Mouse (Mus musculus) urinary bladder, postnatal 14 days (tissue): ENCODE measurements at regions not wholly inside any gene's neighbourhood (a gene's known extent, or its start where the extent isn't known, plus 50 kb on each side); places are given as distances from the start of the nearest gene placed in this dataset.
"Not testable (repeated sequence)": the region's sequence is repeated elsewhere in the genome, so short reads cannot be mapped to it uniquely, and the experiment has no call there.

ENCODE experiments used
- DNase-seq: peaks from one replicate; pipeline ENCODE4 v3.0.0; 2021; ENCODE audit warnings: low spot score

DNA sequence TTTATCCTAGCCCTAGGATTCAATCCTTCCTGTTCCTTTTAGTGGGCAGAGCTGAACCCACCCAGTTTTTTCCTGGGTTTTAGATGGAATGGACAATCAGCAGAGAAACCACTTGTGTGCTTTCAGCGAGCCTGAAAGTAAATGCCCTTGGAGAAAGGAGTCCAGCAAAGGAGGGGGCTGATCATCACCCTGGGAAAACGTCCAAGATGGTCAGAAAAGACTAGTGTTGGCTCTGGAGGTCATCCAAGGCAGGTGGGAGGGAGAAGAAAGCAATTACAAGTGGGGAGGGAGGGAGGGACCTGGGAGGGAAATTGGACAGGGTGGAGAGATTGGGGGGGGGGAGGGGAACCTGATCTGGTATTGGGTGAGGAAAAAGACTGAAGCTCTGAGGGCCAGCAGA lies 55.6 kb upstream of the Zfp366 start:
- no peak for DNase-seq

DNA sequence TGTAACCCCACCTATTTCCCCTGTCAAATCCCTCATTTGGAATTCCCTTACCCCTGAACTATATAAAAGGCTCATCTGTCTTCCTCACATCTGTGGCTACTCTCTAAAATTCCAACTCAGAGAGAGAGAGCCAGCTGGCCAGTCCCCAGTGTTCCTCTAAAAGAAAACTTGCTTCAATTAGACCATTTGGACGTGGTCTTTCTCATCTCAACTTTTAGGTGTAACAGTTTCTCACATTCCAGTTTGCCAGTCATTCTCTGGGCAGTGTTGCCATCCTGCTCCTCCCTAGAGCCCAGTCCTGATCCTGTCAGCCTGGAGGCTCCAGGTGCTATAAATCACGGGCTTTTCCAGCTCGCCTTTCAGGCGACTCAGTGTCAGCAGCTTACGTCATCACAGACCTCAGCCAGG lies 56.3 kb upstream of the Zfp366 start:
- DNase-seq = peak; percentile 46

DNA sequence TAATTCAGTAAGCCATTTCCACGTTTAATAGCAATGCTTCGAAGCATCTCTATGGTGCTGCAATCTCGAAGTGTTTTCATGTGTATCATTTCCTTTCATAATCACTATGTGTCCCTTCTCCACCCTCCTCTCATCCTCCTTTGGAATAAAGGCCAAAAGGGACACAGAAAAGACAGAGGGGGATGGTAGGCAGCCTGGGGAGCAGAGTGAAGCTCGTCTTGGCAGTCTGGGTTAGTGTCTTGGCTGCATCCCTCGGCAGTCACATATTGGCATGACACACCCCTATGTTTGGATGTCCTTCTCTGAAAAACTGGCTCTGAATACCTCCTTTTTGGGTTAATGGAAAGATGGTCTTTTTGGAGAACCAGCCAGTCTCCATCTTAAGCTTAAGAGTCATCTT lies 56.9 kb upstream of the Zfp366 start:
- no peak for DNase-seq

DNA sequence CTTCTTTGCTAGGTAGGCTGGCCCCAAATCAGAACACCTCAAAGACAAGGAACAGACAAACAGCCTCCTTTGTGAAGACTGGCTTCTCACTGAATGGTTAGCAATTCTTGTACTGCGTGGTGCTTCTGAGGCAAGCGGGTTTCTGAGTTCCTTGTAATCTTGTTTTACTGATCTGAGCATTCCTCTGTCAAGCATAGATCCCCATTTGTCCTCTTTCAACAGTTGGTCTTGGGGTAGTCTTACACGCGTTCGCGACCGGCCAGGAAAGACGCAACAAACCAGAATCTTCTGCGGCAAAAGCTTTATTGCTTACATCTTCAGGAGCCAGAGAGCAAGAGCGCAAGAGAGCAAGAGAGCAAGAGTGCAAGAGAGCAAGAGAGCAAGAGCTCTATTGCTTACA lies 57.7 kb upstream of the Zfp366 start:
- not testable (repeated sequence) for DNase-seq

DNA sequence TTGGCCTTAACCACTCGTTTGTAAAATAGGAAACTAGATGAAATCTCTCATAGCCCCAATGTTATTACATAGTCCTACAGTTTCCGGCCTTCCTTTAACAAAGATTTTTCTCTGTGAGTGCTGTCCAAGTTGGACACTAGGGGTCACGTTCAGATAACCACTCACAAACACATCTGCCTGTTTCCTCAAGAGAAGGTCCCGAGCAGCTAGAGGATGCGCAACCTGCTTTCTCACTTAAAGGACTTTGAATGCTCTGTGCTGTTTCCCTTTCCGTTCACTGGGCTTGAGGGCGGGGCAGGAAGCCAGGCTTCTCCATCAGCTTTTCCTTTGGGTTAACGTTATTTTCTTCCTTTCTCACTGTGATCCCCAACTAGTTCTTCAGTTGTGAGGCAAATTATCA lies 58.1 kb upstream of the Zfp366 start:
- DNase-seq = no peak

DNA sequence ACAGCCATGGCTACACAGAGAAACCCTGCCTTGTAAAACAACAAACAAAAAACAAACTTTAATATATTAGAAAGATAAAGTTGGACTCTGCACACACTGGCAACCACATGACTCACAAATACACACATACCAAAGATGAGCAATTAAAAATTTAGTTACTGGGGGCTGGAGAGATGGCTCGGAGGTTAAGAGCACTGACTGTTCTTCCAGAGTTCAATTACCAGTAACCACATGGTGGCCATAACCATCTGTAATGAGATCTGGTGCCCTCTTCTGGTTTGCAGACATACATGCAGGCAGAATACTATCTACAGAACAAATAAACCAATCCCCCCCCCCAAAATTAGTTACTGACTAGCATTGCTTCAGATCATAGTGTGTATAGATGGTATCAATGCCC lies 58.7 kb upstream of the Zfp366 start:
- DNase-seq = no peak

DNA sequence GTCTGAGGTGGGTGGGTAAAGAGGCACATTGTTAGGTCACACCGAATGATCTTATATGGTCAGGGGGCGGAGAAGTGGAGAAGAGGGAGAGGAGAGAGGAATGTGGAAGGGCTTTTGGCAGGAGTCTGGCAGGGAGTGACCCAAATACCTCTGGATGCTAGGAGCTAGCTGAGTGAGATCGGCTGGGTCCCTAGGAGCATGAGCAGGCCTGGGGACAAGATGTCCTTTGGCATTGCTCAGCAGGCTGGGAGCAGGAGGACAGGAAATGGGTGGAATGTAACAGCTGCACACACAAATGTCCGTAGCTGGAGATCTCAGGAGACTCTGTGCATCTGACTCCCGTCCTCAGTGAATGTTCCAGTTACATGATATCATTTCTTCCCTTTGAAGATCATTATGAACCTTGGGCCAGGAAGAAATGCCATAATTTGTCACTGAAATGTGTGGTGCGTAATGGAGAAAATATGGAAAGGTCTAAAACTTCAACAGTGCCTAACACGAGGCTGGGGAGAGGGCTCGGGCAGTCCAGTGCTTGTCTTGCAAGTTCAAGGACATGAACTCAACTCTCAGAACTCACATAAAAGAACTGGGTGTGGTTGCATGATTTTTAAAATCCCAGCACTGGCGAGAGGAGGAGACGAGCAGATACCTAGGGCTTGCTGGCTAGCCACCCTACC lies 59.6 kb upstream of the Zfp366 start:
- DNase-seq = peak; percentile 72

DNA sequence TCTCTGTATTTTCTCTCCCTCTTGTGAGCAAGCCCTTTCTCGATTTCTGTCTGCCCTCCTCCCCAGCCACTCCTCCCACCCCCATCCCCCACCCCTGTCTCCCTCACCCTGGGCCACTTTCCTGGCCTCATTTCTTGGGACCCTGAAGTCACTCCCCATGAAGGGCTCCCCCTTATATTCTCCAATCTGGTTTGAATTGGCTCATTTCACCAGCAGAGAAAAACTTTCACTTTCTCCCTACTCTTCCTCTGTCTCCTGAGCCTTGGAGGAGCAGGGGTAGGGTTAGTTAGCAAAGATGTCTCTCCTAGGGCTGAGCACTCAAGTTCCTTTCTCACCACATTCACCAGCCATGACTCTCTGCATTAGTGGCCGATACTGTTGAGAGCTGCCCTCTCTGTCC lies 60.5 kb upstream of the Zfp366 start:
- DNase-seq = no peak

DNA sequence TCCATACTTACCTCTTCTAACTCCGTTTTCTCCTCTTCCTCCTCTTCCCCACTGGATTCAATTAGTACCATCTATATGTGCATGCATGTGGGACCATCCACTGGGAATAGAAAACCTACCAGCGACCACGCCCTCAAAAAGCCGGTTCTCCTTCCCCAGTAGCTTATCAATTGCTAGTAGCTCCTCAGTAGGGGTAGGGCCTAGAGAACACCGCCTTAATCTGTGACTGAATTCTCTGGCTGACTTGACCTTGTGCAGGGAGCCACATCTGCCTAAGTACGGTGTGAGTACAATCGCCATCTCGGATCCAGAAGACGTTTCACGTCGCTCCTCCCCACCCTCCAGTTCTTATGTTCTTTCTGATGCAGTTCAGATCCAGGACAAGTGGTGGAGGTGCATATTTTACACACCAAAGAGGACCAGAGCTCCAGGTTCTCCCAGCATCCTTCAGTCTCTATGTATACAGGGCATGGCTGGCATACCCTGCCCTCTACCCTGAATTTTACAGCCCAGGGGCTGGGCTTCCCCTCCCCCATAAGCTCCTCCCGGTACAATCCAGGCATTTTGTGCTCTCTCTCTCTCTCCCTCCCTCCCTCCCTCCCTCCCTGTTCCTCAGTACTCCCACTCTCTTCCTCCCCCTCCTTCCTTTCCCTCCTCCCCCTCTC lies 61.0 kb upstream of the Zfp366 start:
- no peak for DNase-seq

DNA sequence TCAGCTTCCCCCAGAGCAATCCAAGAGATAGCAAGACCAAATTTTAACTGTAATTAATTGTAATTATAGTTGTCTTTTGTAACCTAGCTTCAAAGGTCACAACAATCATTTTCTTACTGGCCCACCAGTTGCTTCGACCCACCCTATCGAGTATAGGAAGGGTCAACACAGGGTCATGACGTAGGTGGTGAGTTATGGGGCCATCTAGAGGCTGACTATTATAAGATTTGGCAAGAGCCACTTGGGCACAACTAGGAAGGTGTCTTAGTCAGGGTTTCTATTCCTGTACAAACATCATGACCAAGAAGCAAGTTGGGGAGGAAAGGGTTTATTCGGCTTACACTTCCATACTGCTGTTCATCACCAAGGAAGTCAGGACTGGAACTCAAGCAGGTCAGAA lies 62.1 kb upstream of the Zfp366 start:
- not testable (repeated sequence) for DNase-seq

DNA sequence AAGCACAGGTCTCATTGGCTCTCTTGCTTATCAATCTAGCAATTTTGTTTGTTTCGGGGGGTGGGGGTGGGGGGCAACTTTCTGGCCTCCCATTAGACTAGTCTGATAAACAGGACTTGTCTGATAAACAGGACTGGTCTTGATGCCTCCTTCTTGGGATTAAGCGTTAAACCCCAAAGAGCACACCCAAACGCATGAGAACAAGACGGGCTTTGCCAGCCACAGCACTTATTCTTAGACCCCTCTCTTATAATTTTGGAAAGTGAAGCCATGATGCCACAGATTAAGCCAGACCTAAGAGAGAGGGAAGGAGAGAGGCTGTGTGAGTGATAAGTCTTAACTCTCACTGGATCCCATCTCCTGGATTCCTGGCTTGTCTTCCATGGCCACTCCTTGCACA lies 63.5 kb upstream of the Zfp366 start:
- DNase-seq = no peak

DNA sequence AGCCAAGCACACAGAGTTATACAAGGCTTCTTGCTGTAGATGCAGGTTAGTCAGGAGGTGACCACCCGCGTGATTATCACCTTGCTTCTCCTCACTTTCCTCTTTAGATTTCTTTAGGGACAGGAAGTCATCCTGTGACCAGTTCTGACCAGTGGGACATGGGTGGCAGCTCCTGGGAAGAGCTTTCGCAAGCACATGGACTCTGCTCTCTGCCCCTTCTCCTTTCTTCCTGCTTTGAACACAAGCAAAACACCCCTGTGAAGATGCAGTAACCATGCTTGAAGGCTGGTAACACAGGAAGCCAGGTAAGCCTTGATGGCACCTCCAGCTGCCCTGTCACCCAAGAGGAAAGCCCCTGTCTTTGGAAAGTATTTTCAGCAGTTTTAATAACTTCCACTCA lies 64.7 kb upstream of the Zfp366 start:
- no peak for DNase-seq

DNA sequence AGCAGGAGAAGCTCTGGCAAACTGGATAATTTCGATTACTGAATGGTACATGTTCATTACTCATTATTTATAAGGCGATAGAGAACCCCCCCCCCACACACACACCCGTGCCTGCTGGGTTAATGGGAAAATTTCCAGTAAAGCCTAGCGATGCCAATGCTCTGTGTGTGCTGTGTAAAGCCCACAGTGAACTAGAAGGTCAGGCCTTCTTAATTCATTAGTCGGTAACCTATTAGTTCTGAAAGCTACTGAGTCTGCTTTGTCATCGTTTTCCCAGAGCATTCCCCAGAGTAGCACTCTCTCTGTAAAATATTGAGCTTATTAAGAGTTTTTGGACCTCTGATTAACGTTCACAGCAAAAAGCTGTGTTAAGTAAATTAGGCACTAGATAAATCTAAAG lies 65.7 kb upstream of the Zfp366 start:
- no peak for DNase-seq

DNA sequence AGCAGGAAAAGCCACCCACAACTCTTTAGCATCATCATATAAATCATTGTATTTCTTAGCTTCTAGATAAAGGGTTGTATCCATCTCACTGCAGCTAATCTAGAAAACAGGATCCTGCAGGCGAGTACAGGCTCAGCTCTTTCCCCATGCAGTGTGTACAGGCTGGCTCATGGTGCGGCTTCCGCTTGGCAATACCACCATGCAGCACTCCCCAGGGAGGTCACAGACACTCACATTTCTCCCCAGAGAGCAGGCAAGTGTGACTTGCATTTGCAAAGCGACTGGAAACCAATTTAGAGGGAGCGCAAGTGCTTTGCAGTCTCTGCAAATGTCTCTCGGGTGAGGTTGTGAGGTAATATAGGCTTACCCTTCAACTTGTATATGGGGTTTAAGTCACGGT lies 69.1 kb upstream of the Zfp366 start:
- DNase-seq = no peak

DNA sequence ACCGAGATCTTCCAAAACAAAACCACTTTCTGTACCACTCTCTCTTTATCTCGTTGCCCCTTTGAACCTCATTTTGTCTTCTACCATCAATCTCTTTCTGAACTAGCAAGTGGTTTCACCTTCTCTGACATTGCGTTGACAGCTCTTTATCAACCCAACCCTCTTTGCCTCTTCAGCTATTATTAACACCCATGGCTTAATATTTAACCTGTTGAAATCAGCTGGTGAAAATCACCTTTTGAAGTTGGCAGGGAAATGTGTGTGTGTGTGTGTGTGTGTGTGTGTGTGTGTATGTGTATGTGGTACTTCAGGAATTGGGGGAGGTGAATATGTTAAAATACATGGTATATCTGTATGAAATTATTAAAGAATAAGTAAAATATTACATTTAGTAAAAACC lies 70.1 kb upstream of the Zfp366 start:
- DNase-seq = no peak

DNA sequence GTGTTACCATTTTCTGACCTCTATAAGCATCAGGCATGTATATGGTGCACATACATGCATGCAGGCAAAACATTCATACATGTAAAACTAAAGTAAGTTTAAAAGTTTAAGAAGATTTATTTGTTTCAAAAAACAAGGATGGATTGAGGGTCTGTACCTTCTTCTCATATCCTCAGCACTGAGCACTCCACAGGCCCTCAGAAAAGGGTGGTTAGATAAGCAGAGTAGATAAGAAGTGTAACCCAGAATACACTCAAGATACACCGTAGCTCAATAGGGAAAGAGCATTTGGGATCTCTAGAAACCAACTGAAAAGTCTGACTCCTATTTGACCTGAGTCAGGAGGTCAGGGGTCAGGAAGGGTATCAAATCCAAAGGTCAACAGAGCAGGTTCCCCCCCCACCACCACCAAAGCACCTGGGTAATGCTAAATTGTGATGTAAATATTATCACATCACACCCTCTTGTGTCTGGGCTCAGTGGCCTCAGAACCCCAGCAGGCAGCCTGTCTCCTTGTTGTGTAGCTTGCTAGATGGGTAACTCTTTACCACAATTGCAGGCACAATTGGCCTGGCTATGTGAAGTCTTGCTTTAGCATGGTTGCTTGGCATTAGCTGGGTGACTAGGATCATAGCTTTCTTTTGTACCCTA lies 72.8 kb upstream of the Zfp366 start:
- no peak for DNase-seq

DNA sequence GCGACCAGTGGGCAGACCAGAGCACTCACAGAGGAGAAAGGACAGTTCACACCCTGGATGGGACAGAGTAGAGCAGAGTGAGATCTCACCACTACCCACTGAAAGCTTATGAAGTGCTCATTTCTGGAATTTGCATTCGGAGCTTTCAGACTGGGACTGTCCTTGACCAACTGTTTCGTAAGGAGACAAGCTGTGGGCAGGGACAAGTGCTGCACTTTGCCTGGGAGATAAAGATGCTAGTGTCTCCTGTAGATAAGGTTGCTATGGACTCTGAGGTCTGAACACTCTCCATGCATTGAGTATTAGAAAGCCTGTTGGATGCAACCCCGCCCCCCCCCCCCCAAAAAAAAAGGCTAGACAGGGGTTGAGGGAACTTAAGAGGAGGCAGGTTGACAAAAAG lies 76.6 kb upstream of the Zfp366 start:
- DNase-seq = no peak

DNA sequence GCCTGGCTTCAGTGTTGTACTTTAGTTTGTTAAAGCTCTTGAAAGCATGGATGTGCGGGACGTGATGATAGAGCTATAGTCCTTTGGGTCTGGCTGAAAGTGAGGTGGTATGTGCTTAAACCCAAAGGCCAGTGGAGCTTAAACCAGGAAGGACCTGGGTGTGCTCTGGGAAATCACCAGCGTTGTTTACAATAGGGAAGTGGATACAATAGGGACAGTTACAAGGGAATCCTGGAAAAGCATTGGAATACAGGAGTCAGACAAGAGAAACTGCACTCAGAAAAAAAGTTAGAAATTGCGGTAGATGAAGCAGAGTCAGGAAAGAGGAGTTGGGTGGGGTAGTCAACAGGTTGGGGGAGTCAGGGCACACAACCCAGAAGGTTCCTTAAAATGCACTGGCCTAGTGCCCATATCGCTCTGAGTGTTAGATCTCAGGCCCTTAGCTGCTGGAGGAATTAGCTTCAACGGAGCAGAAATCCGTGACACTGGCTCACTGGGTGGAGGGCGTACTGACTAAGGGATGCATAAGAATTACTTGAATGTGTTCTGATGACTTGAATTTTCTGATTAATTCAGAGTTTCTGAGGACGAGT lies 82.4 kb upstream of the Zfp366 start:
- no peak for DNase-seq

DNA sequence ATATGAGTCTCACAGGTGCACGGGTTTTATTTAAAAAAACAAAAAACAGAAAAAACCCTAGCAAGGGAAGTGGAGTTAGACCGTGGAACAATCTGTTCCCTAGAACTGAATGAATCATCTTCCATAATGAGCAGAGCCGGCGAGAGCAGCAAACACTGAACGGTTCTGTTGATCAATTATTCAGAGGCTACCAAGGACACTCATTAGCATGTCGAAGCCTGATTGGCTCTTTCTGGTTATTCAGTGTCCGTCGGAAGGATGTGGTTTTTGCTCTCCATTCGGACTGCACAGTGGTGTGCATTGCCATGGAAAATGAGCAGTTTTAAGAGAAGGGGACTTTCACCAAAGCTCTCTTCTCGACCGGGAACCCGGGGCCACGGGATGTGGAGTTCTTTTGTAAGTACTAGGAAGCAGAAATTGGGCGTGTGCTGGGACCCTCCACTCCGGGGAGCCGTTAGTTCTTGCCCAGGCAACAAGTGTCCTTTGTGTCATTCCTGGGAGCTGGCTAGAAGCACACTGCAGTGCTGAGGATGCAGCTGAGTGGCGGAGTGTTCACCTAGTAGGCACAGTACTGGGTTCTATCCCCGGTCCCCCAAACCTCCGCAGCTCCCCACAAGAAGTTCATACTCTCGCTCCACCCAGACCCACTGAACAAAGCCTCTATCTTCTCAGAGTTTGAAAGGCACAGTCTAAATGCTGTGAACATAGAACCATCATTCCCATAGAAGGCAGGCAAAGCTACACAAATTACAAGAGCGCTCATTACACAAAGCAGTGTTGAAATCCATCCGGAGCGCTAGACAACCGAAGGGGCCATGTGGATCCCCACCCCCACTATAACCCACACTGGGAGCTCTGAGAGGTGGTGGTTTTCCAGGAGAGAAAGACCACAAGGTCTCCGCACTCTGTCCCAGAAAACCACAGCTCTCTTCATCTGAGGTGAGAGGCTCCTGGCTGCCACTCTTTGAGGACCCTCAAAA lies 83.9 kb upstream of the Zfp366 start:
- DNase-seq = no peak

DNA sequence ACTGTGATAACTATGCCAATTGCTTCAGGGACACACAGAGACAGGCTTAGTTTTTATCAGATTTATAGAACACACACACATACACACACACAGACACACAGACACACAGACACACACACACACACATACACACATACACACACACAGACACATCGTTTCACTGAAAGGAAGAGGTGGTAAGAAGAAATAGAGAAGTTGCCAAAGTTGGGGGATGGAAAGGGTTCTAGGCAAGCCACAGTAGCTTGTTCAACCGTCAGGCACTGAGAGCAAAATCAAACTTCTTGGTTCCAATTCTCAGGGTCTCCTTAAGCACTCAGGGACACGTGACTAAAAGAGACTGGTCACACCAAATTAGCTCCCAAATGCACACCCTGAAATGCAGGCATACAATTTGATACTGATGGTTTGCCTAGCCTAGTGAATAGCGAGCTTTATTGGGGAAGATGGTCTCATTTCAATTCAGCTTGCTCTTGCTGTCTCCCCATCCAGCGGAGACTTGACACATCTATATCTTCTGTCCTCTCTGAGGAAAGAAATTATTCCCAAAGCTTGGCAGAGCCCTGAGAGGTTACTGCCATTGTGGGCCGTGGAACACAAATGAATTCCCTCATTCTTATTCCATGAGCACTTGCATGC lies 84.7 kb upstream of the Zfp366 start:
- DNase-seq = no peak

DNA sequence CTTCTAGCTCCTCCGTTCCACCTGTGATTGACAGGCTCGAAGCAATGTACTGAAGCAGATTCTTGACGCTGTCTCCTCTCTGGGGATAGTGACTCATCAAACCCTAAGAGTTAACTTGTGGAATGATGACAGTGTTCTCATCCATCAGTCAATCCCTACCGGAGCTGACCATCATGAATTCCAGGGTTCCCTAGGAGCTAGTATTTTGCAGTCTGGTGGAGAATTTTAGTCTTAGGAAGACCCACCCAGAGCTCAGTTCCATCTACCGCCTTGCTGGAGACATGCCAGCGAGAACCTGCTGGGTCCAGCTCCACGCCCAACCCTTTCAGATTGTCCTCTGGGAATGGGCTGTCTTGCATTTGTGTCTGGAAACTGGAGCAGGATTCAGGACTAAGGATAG lies 85.4 kb upstream of the Zfp366 start:
- DNase-seq = no peak
